Mouse (Mus musculus) brain, embryonic 14.5 days (tissue): Measurements from ENCODE around the gene Dpy19l3.

Experiments used
- CTCF ChIP-seq: fragments of 200-500 bp; IDR thresholded peaks from 2 replicates; pipeline ENCODE4 v1.5.1; 2012; ENCODE audit warnings: inconsistent platforms, mild to moderate bottlenecking, moderate library complexity, borderline replicate concordance; ENCODE audit not compliant: insufficient read depth, insufficient read length; ENCODE audit errors: extremely low read depth
- POLR2A ChIP-seq: fragments of 200-500 bp; IDR thresholded peaks from 2 replicates; pipeline ENCODE4 v1.6.1; 2012; ENCODE audit warnings: mild to moderate bottlenecking, inconsistent platforms, borderline replicate concordance; ENCODE audit not compliant: poor library complexity, insufficient read depth, insufficient read length, severe bottlenecking; ENCODE audit errors: extremely low read depth

GRCm38 (mm10) chr7:35753319-35754032, 778 bp downstream of the Dpy19l3 start:
- no peak for TF ChIP-seq POLR2A
- no peak for TF ChIP-seq CTCF
